ENCODE assay signal across 18 mouse cellular contexts in genomic region chr3:129070521-129070933, GRCm38 (mm10).
DNase-seq lines count a peak whose midpoint lies in the region; ATAC-seq and TF ChIP-seq lines count a peak whose summit lies in the region.
"Had no signal": no experiment of that assay in that cellular context is flagged by ENCODE, and none has a peak within 500 bp of the region (broad histone marks: within the 10 kb centered on the region; RNA-seq: fewer than 3 reads in every experiment).

No protein-coding gene starts in this region.

- H3K27ac ChIP-seq in hindbrain, embryonic 12.5 days, result peak overlapping the region; percentile 44; the same call in 1 of the 2 replicates
- H3K27ac ChIP-seq in hindbrain, embryonic 10.5 days, result no peak overlapping the region
- H3K27ac ChIP-seq in forebrain, embryonic 14.5 days (ENCODE audit: low read depth, low read length), result no peak overlapping the region
- no peak overlapping the region for H3K27ac ChIP-seq in neural tube, embryonic 14.5 days (ENCODE audit: low read depth, low read length)
- no peak overlapping the region for H3K27ac ChIP-seq in cerebellum, adult 2 months (ENCODE audit: insufficient read depth, low read length)
- H3K27ac ChIP-seq: heart, embryonic 10.5 days; kidney, embryonic 15.5 days; layer of hippocampus, adult 2 months; liver, embryonic 13.5 days had no signal

- no peak for TF ChIP-seq POLR2A in cerebellum, adult 2 months (IDR thresholded peaks at IDR 0.05; ENCODE audit: borderline replicate concordance, insufficient read depth, low read length)

- no peak overlapping the region for H3K4me3 ChIP-seq in hindbrain, embryonic 12.5 days
- no peak overlapping the region for H3K4me3 ChIP-seq in hindbrain, embryonic 10.5 days
- no peak overlapping the region for H3K4me3 ChIP-seq in forebrain, embryonic 14.5 days (ENCODE audit: low read depth, low read length)
- H3K4me3 ChIP-seq in neural tube, embryonic 14.5 days (ENCODE audit: low read depth, low read length), result no peak overlapping the region
- no peak overlapping the region for H3K4me3 ChIP-seq in cerebellum, adult 2 months (replicated peaks; ENCODE audit: insufficient read depth, low read depth, low read length)
- H3K4me3 ChIP-seq: heart, embryonic 10.5 days; kidney, embryonic 15.5 days; layer of hippocampus, adult 2 months; liver, embryonic 13.5 days had no signal

- no peak for DNase-seq in hindbrain, embryonic 10.5 days (ENCODE audit: low spot score)
- DNase-seq in forebrain, embryonic 14.5 days (ENCODE audit: low spot score), result peak; percentile 49
- peak; percentile 18 for DNase-seq in mesoderm, embryonic 11.5 days (ENCODE audit: low read depth, low spot score)
- DNase-seq in c-Kit-positive CD71-positive TER-119-positive erythroid progenitor cells, embryonic 14.5 days (ENCODE audit: low spot score), result no peak
- DNase-seq in cerebellum, adult 2 months, result no peak
- no peak for DNase-seq in adrenal gland, adult 8-10 months
- DNase-seq: gastrocnemius, postnatal 10 days; heart, postnatal 36 days; liver, embryonic 13.5 days; lung, postnatal 4 days; right cerebral cortex, adult 18-20 months; thymus, postnatal 14 days had no signal

- H3K9me3 ChIP-seq in hindbrain, embryonic 12.5 days (replicated peaks), result no peaks in the 10 kb centered on the region
- H3K9me3 ChIP-seq in hindbrain, embryonic 10.5 days, result no peaks in the 10 kb centered on the region
- H3K9me3 ChIP-seq in forebrain, embryonic 14.5 days (replicated peaks; ENCODE audit: control insufficient read depth, low read length), result no peaks in the 10 kb centered on the region
- no peaks in the 10 kb centered on the region for H3K9me3 ChIP-seq in neural tube, embryonic 14.5 days (ENCODE audit: control insufficient read depth, low read length)
- H3K9me3 ChIP-seq: heart, embryonic 10.5 days; kidney, embryonic 15.5 days; liver, embryonic 13.5 days had no signal

- peak overlapping the region; percentile 19; the same call in 1 of the 2 replicates for H3K4me2 ChIP-seq in hindbrain, embryonic 12.5 days (replicated peaks)
- H3K4me2 ChIP-seq in forebrain, embryonic 14.5 days (ENCODE audit: low read length), result peak overlapping the region; percentile 28; the same call in 1 of the 2 replicates
- H3K4me2 ChIP-seq in neural tube, embryonic 14.5 days (ENCODE audit: low read depth, low read length), result no peak overlapping the region
- H3K4me2 ChIP-seq: kidney, embryonic 15.5 days; liver, embryonic 13.5 days had no signal

- TF ChIP-seq CTCF in cerebellum, adult 2 months (IDR thresholded peaks at IDR 0.05; ENCODE audit: borderline replicate concordance, insufficient read depth, low read depth, low read length), result no peak

- H3K4me1 ChIP-seq in hindbrain, embryonic 12.5 days, result peaks cover 21% of the 10 kb centered on the region
- H3K4me1 ChIP-seq in hindbrain, embryonic 10.5 days (replicated peaks), result peaks cover 21% of the 10 kb centered on the region
- peaks cover 13% of the 10 kb centered on the region for H3K4me1 ChIP-seq in forebrain, embryonic 14.5 days (ENCODE audit: control insufficient read depth, insufficient read depth, low read length)
- H3K4me1 ChIP-seq in neural tube, embryonic 14.5 days (ENCODE audit: control insufficient read depth, insufficient read depth, low read length), result peaks cover 6% of the 10 kb centered on the region; the same call in 1 of the 2 replicates
- no peaks in the 10 kb centered on the region for H3K4me1 ChIP-seq in cerebellum, adult 2 months (ENCODE audit: control insufficient read depth, insufficient read depth, low read length)
- H3K4me1 ChIP-seq: liver, embryonic 13.5 days had no signal

- H3K9ac ChIP-seq in hindbrain, embryonic 12.5 days, result no peak overlapping the region
- no peak overlapping the region for H3K9ac ChIP-seq in forebrain, embryonic 14.5 days (ENCODE audit: low read length)
- H3K9ac ChIP-seq in neural tube, embryonic 14.5 days (replicated peaks; ENCODE audit: low read depth, low read length), result no peak overlapping the region
- H3K9ac ChIP-seq: kidney, embryonic 15.5 days; liver, embryonic 13.5 days had no signal

- ATAC-seq in hindbrain, embryonic 12.5 days (ENCODE audit: low FRiP score), result peak; percentile 60; the same call in 1 of the 2 replicates
- peak; percentile 54 for ATAC-seq in forebrain, embryonic 14.5 days
- 0 out of 2 replicates have a peak, but pooled peaks have one; percentile 26 for ATAC-seq in neural tube, embryonic 14.5 days (ENCODE audit: low read depth)

- no peaks in the 10 kb centered on the region for H3K27me3 ChIP-seq in hindbrain, embryonic 12.5 days
- H3K27me3 ChIP-seq in hindbrain, embryonic 10.5 days (ENCODE audit: insufficient read depth, poor library complexity, severe bottlenecking), result peaks cover 6% of the 10 kb centered on the region; the same call in 1 of the 2 replicates
- H3K27me3 ChIP-seq in forebrain, embryonic 14.5 days (replicated peaks; ENCODE audit: control insufficient read depth, insufficient read depth, low read length), result 0 out of 2 replicates have a peak, but pooled peaks cover 5% of the 10 kb centered on the region
- no peaks in the 10 kb centered on the region for H3K27me3 ChIP-seq in neural tube, embryonic 14.5 days (ENCODE audit: control insufficient read depth, insufficient read depth, low read length)
- no peaks in the 10 kb centered on the region for H3K27me3 ChIP-seq in cerebellum, adult 2 months (ENCODE audit: control insufficient read depth, insufficient read depth, low read length)
- H3K27me3 ChIP-seq: kidney, embryonic 15.5 days; liver, embryonic 13.5 days had no signal

- no peaks in the 10 kb centered on the region for H3K36me3 ChIP-seq in hindbrain, embryonic 12.5 days
- no peaks in the 10 kb centered on the region for H3K36me3 ChIP-seq in hindbrain, embryonic 10.5 days
- H3K36me3 ChIP-seq in forebrain, embryonic 14.5 days (ENCODE audit: control insufficient read depth, insufficient read depth, low read length), result no peaks in the 10 kb centered on the region
- no peaks in the 10 kb centered on the region for H3K36me3 ChIP-seq in neural tube, embryonic 14.5 days (ENCODE audit: control insufficient read depth, insufficient read depth, low read length)
- H3K36me3 ChIP-seq: G1E; heart, embryonic 10.5 days; kidney, embryonic 15.5 days; liver, embryonic 13.5 days had no signal

- 6% methylated on average over 3 of the region's 3 CpGs for WGBS in hindbrain, embryonic 12.5 days
- 6% methylated on average over 3 of the region's 3 CpGs for WGBS in hindbrain, embryonic 10.5 days
- WGBS in forebrain, embryonic 14.5 days, result 1% methylated on average over 3 of the region's 3 CpGs
- WGBS in neural tube, embryonic 14.5 days, result 5% methylated on average over 3 of the region's 3 CpGs
- 25% methylated on average over 3 of the region's 3 CpGs for WGBS in cerebellum, adult 2 months

Comparison
In these comparisons a context has a peak if more than half of its experiments do, and no peak if none do; other contexts are left out.
1. DNase-seq: peak in forebrain, embryonic 14.5 days (single experiment) and mesoderm, embryonic 11.5 days (single experiment); none in hindbrain, embryonic 10.5 days (single experiment), c-Kit-positive CD71-positive TER-119-positive erythroid progenitor cells, embryonic 14.5 days (single experiment), cerebellum, adult 2 months (0 of 2) and adrenal gland, adult 8-10 months (single experiment).
2. Peak in every context shown above with its lines, with median percentiles within 50 percentile points of each other: ATAC-seq.